In the genomic region with DNA sequence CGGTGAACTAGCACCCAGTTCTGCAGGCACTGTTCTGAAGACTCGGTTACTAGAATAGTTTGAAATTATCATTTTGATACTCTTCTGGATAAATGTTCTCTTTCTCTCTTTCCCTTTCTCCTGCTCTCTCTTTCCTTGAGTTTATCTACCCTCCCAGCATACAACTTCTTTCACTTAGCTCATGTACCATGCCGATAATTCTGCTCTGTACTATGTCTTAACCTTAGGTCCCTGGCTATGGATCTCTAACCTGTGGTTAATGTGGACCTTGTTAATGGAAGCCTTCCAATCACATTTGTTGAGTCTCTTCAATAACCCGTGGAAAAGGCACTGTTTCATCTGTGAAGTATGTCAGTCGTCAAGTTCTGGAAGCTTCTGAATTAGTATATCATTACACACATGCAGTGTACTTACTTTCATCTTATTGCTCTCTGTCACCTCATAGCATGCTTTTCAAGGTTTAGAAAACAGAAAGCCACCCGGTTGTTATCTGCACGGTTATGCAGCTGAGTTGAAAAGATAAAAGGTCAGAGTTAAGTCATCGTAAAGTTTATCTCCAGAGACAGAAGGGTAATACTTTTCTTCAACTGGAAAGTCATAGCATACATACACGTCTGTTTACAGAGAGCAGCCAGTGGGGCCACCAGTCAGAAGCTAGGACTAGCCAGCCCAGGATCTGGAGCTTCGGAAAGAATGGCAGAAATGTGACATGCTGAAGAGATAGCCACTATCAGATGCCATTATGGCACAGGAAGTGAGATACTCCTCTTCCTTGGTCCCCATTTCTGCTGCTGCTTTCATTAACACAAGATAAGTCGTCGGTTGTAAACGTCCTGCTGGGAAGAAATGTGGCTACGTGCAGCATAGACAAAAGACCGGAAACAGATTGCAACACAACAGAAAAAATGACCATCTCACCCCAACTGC, we compare ENCODE assay signal across 20 mouse cellular contexts.
DNase-seq lines count a peak whose midpoint lies in the region; ATAC-seq and TF ChIP-seq lines count a peak whose summit lies in the region.
"Had no signal": no experiment of that assay in that cellular context is flagged by ENCODE, and none has a peak within 500 bp of the region (broad histone marks: within the 10 kb centered on the region; RNA-seq: fewer than 3 reads in every experiment).

No protein-coding gene starts in this region.

- no peaks in the 10 kb centered on the region for H3K27me3 ChIP-seq in stomach, embryonic 15.5 days (replicated peaks)
- no peaks in the 10 kb centered on the region for H3K27me3 ChIP-seq in stomach, postnatal 0 days (ENCODE audit: control insufficient read depth, insufficient read depth, low read length)
- H3K27me3 ChIP-seq in erythroblast, embryonic 14.5 days (ENCODE audit: control insufficient read depth), result no peaks in the 10 kb centered on the region
- H3K27me3 ChIP-seq in liver, embryonic 16.5 days (ENCODE audit: control insufficient read depth, insufficient read depth, low read depth, low read length), result no peaks in the 10 kb centered on the region
- no peaks in the 10 kb centered on the region for H3K27me3 ChIP-seq in midbrain, embryonic 16.5 days (ENCODE audit: control insufficient read depth, insufficient read depth, low read depth, low read length)
- H3K27me3 ChIP-seq: embryonic facial prominence, embryonic 12.5 days; limb, embryonic 15.5 days; midbrain, embryonic 12.5 days had no signal

- no peak for TF ChIP-seq CTCF in stomach, postnatal 0 days (IDR thresholded peaks at IDR 0.05; ENCODE audit: low read depth)

- H3K9me3 ChIP-seq in stomach, embryonic 15.5 days, result no peaks in the 10 kb centered on the region
- no peaks in the 10 kb centered on the region for H3K9me3 ChIP-seq in stomach, postnatal 0 days (ENCODE audit: control insufficient read depth, low read length)
- H3K9me3 ChIP-seq in erythroblast, embryonic 14.5 days (ENCODE audit: control insufficient read depth, low read length), result no peaks in the 10 kb centered on the region
- H3K9me3 ChIP-seq in liver, embryonic 16.5 days (replicated peaks; ENCODE audit: control insufficient read depth, low read length), result no peaks in the 10 kb centered on the region
- no peaks in the 10 kb centered on the region for H3K9me3 ChIP-seq in midbrain, embryonic 16.5 days (replicated peaks; ENCODE audit: control insufficient read depth, low read length, poor library complexity, severe bottlenecking)
- H3K9me3 ChIP-seq: embryonic facial prominence, embryonic 12.5 days; forebrain, embryonic 10.5 days; limb, embryonic 15.5 days; midbrain, embryonic 12.5 days had no signal

- 50% methylated on average over 15 of the region's 15 CpGs for WGBS in stomach, embryonic 15.5 days
- 60% methylated on average over 15 of the region's 15 CpGs for WGBS in stomach, postnatal 0 days
- WGBS in liver, embryonic 16.5 days (ENCODE audit: insufficient replicate concordance), result 24% methylated on average over 15 of the region's 15 CpGs
- WGBS in midbrain, embryonic 16.5 days, result 82% methylated on average over 15 of the region's 15 CpGs

- no peak for DNase-seq in stomach, postnatal 0 days (ENCODE audit: low spot score)
- no peak for DNase-seq in Muller cell, postnatal 12 days (ENCODE audit: inconsistent ontology term)
- no peak for DNase-seq in retina, embryonic 14.5 days (ENCODE audit: low spot score)
- DNase-seq: cerebellum, adult 11-12 months; gastrocnemius, adult 2 months; heart, postnatal 4 days; kidney, adult 8-10 months; kidney, postnatal 36 days; lung, postnatal 10 days; retina, postnatal 1 day; right cerebral cortex, postnatal 4 days; thymus, adult 2 months had no signal

- H3K4me1 ChIP-seq in stomach, embryonic 15.5 days, result no peaks in the 10 kb centered on the region
- H3K4me1 ChIP-seq in stomach, postnatal 0 days (replicated peaks; ENCODE audit: control insufficient read depth, insufficient read depth), result no peaks in the 10 kb centered on the region
- peaks cover 20% of the 10 kb centered on the region for H3K4me1 ChIP-seq in erythroblast, embryonic 14.5 days (ENCODE audit: control insufficient read depth)
- H3K4me1 ChIP-seq in liver, embryonic 16.5 days (ENCODE audit: control insufficient read depth, low read depth, low read length), result no peaks in the 10 kb centered on the region; the same call in 1 of the 2 replicates
- H3K4me1 ChIP-seq in midbrain, embryonic 16.5 days (ENCODE audit: control insufficient read depth, insufficient read depth, low read length), result no peaks in the 10 kb centered on the region
- H3K4me1 ChIP-seq: embryonic facial prominence, embryonic 12.5 days; forebrain, embryonic 10.5 days; limb, embryonic 15.5 days; midbrain, embryonic 12.5 days had no signal

- TF ChIP-seq EP300 in stomach, postnatal 0 days (optimal IDR thresholded peaks at IDR 0.05), result no peak

- no peak overlapping the region for H3K4me2 ChIP-seq in stomach, embryonic 15.5 days
- H3K4me2 ChIP-seq in stomach, postnatal 0 days (replicated peaks; ENCODE audit: low read depth), result no peak overlapping the region
- H3K4me2 ChIP-seq in liver, embryonic 16.5 days (ENCODE audit: low read depth, low read length), result peak overlapping the region; percentile 41
- H3K4me2 ChIP-seq in midbrain, embryonic 16.5 days (ENCODE audit: low read length), result no peak overlapping the region
- H3K4me2 ChIP-seq: embryonic facial prominence, embryonic 12.5 days; limb, embryonic 15.5 days; midbrain, embryonic 12.5 days had no signal

- H3K36me3 ChIP-seq in stomach, embryonic 15.5 days, result no peaks in the 10 kb centered on the region
- H3K36me3 ChIP-seq in stomach, postnatal 0 days (ENCODE audit: control insufficient read depth, insufficient read depth, low read length), result no peaks in the 10 kb centered on the region
- no peaks in the 10 kb centered on the region for H3K36me3 ChIP-seq in erythroblast, embryonic 14.5 days (ENCODE audit: control insufficient read depth)
- no peaks in the 10 kb centered on the region for H3K36me3 ChIP-seq in liver, embryonic 16.5 days (ENCODE audit: control insufficient read depth, insufficient read depth)
- H3K36me3 ChIP-seq in midbrain, embryonic 16.5 days (ENCODE audit: control insufficient read depth, insufficient read depth, low read length), result no peaks in the 10 kb centered on the region
- H3K36me3 ChIP-seq: embryonic facial prominence, embryonic 12.5 days; forebrain, embryonic 10.5 days; limb, embryonic 15.5 days; midbrain, embryonic 12.5 days had no signal

- H3K4me3 ChIP-seq in stomach, embryonic 15.5 days (replicated peaks), result no peak overlapping the region
- no peak overlapping the region for H3K4me3 ChIP-seq in stomach, postnatal 0 days (ENCODE audit: low read depth, low read length)
- H3K4me3 ChIP-seq in erythroblast, embryonic 14.5 days (replicated peaks), result peak overlapping the region; percentile 41
- peak overlapping the region; percentile 5; the same call in 1 of the 2 replicates for H3K4me3 ChIP-seq in liver, embryonic 16.5 days (ENCODE audit: low read depth, low read length)
- H3K4me3 ChIP-seq in midbrain, embryonic 16.5 days (ENCODE audit: low read depth, low read length), result no peak overlapping the region
- H3K4me3 ChIP-seq: embryonic facial prominence, embryonic 12.5 days; forebrain, embryonic 10.5 days; gastrocnemius, adult 2 months; limb, embryonic 15.5 days; midbrain, embryonic 12.5 days had no signal

- peak; percentile 18; the same call in 1 of the 2 replicates for ATAC-seq in stomach, embryonic 15.5 days (ENCODE audit: insufficient read depth, low FRiP score, low read depth)
- no peak for ATAC-seq in stomach, postnatal 0 days (ENCODE audit: low FRiP score, low TSS enrichment)
- peak; percentile 89 for ATAC-seq in liver, embryonic 16.5 days (ENCODE audit: low read depth)
- ATAC-seq in midbrain, embryonic 16.5 days, result no peak

- H3K9ac ChIP-seq in stomach, embryonic 15.5 days, result no peak overlapping the region
- no peak overlapping the region for H3K9ac ChIP-seq in stomach, postnatal 0 days (ENCODE audit: low read length)
- H3K9ac ChIP-seq in liver, embryonic 16.5 days (ENCODE audit: low read depth, low read length), result no peak overlapping the region
- H3K9ac ChIP-seq in midbrain, embryonic 16.5 days (ENCODE audit: low read depth, low read length), result no peak overlapping the region
- H3K9ac ChIP-seq: embryonic facial prominence, embryonic 12.5 days; limb, embryonic 15.5 days; midbrain, embryonic 12.5 days had no signal

- H3K27ac ChIP-seq in stomach, embryonic 15.5 days, result no peak overlapping the region
- H3K27ac ChIP-seq in stomach, postnatal 0 days (replicated peaks), result no peak overlapping the region
- H3K27ac ChIP-seq in liver, embryonic 16.5 days (ENCODE audit: low read length), result peak overlapping the region; percentile 77
- no peak overlapping the region for H3K27ac ChIP-seq in midbrain, embryonic 16.5 days (ENCODE audit: low read length)
- H3K27ac ChIP-seq: embryonic facial prominence, embryonic 12.5 days; forebrain, embryonic 10.5 days; gastrocnemius, adult 2 months; limb, embryonic 15.5 days; midbrain, embryonic 12.5 days had no signal

Comparison
In these comparisons a context has a peak if more than half of its experiments do, and no peak if none do; other contexts are left out.
1. ATAC-seq: peak in stomach, embryonic 15.5 days (single experiment) and liver, embryonic 16.5 days (single experiment); none in stomach, postnatal 0 days (single experiment) and midbrain, embryonic 16.5 days (single experiment).
2. H3K4me3 ChIP-seq: peak in erythroblast, embryonic 14.5 days (single experiment) and liver, embryonic 16.5 days (single experiment); none in stomach, embryonic 15.5 days (single experiment), stomach, postnatal 0 days (single experiment) and midbrain, embryonic 16.5 days (single experiment).